Mouse (Mus musculus): Measurements from ENCODE around the gene Irf2.

Irf2 gene

DNA sequence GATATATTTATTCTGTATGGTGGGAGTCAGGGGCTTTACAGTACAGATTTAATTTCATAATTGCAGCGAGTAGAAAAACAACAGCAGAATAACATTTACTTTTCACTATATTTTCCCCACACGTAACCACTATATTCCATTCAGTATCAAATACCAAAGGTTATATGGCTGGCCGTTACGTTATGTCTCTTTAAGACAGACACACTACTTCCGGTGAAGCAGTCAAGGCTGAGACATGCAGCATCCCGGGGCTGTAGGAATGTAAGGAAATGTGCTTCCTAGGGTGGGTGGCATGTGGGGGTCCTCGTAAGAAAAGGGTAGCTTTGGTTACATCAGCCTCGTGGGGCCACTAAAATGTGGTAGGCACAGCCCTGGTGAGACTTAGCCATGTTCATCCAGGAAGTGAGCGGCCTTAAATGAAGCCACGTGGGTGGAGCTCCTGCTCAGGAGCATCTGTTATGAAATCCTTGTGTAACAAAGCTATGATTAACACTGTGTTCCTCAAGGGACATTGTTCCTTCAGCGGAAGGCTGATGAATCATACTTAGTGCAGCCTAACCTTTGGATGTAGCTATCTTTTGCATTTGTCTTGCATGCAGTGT is 71.6 kb downstream of the Irf2 start:
- DNase-seq: no peak

DNA sequence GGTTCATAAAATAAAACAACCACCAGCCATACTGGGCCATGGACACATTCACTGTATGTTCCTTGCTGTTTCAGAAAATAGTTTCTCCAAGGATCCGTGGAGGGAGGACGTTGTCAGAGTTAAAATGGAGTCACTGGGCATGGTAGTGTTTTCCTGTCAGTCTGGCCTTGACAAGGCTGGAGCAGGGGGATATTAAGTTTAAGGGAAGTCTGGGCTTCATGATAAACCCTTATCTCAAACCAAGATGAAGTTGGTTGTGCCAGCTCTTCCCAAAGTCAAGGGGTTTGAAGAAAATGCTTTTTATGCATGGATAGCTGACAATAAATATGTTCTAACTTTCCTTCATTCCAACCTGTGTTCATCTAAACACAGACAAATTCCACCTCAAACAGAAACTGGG is 72.4 kb downstream of the Irf2 start:
- no peak for DNase-seq

DNA sequence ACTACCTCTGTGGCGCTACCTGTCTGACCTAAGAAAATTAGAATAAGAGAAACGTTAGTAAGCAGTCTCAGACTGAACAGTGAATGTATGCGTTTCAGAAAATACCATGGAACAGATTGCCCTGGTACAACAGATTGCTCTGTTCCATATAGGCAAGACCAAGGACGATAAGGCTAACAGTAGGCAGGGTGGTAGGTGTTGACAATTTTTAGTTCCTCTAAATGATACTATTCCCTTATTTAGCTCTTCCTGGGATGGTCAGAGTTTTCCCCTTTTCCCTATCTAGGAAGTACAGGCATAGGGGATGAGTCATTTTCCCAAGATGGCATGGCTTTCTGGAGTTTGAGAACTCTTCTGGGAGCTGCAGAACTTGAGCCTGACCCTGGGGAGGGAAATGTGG is 73.4 kb downstream of the Irf2 start:
- DNase-seq: no peak

DNA sequence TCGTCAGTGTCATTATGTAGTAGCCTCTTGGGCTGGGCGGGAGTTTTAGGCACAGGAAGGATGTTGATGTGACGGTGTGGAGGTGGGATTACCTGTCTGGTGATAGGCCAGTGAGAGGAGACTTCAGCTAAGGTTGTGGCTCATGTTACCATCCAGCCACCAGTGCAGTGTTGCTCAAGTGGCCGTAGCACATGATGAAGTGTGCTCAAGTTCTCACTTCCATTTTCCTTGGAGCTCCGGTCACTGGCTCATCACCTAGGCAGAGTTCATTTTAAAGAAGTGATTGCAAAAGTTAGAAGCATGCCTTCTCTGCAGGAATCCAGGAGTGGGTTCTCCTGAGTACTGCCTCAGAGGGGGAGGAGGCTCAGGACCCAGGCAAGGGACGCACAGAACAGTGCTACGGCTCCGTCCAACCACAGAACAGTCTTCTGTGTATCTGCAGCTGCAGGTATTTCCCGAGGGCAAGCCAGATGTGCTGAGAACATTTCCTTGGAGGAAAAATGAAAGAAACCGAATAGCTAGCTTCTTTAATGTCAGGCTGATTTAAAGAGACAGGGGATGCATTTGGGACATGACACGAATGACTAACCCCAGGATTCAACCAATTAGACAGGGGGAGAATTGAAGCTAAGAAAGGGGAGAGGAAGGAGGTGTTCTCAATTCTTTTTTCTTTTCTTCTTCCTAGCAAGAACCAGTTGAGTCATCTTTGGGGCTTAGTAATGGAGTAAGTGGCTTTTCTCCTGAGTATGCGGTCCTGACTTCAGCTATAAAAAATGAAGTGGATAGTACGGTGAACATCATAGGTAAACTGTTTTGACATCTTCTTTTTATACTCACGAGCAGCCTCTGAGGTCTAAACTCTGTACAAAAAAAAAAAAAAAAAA is 78.8 kb downstream of the Irf2 start:
- no peak for DNase-seq

DNA sequence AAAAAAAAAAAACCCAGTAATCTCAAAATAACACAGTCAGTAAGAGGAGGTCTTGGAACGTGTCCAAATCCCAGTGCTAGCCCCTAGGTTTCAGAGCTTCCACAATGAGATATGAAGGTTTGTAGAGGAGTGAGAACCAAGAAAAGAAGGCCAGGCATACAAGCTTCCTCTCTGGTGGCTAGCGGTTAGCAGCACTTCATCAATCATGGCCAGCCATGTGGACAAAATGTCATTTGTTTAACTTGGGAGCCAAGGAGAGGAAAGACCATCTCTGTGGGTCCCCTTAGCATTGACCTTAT is 79.4 kb downstream of the Irf2 start:
- DNase-seq: peak; percentile 8

DNA sequence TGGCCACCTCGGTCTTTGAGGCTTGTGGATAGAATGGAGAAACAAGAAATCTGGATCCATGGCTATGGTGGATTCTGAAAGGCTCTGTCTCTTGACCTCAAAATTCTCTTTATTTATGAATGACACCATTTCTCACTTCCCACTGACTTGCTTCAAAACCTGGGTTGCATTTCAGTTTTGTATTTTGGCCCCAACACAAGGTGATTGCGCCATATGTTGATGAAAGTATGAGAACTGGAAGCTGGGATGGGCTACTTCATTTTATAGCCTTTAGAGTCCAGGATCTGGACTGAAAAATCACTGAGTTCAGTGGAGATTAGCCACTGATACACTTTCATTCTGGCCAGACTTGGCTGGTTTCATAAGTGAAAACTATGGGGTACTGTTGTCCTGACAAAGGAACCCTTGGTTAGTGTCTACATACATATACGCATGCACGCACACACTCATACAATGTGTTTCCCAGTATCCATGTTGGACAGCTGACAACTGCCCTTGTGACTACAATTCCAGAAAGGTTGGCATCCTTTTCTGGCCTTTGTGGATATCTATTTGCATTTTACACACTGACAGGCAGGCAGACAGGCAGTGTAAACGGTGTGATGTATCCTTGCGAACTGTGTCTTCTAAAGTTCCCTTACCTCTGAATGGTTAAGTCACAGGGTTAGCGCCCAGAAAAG is 89.3 kb downstream of the Irf2 start:
- DNase-seq: no peak

DNA sequence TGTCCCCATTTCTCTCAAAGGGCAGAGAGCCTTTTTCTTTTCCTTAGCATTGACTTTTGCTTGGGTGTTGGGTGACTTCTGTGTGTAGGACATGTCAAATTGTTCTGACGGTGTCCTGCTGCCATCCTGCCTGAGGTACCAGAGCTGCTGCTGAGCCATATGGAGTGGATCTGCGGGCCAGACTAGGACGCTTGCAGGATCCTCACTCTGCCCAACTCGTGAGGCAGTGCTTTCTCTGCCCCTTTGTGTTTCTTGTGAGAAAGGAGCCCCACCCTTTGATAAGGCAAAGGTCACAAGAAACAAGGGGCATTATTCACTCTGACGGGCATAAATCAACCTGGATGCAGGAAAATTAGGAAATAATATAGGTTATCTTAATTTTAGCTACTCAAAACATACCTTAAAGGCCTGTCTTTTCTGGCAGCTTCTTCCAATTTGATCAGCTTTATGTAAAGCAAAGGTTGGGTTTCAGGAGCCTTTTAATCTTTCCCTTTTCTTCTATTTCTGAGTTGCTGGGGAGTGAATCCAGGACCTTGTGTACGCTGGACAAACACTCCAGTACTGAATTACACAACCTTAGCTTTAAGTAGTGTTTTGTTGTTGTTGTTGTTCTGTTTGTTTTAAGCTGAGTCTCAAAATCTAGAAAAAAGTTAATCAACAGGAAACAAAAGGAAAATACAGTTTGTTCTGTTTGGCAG is 90.0 kb downstream of the Irf2 start:
- no peak for DNase-seq

DNA sequence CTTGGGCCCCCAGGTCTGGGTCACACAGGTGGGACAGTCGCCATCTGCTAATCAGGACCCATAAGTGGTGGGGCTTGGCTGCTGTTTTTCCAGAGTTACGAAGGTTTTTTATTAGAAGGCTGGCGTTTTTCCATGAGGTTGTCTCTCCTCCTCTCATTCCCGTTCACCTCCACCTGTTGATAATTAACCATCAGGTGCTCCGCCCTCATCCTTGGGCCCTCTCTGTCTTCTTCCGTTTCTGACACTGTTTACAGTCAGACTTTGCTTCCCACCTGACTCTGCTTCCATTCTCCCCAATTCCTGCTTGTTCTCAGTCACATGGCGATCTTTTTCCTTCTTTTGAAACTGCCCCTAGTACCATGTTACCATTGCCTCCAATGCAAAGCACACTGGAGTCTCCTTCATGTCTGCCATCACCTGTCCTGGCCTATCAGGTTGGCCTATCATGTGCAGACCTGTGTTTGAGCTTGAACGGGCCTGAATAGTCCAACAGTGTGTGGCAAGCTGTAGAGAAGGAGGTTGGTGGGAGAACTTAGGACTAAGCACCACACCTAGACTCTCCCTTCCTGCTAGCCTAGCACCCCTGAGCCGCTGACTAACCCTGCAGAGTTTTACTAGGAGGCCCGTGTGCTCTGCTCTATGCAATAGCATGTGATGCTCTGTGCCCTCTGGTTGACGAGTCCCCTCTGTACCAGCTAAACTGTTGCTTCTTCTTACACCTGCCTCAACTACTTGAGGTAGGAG is 90.8 kb downstream of the Irf2 start:
- no peak for DNase-seq

DNA sequence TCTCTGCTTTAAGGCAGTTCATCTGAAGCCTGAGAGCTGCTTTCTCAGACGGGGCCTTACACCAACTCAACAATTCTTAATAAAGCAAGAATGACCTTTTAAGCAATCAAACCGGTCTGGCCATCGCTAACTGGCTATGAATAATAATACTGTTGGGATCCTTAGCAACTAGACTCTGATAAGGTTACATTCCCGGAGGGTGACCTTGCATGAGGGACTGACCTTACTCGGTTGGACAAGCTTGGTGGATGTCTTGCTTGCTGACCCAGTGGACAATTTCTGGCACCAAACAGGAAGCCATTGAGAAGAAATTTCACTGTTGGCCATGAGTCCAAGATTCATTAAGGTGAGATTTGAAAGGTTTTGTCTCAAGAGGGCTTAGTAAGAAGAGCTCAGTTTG is 92.4 kb downstream of the Irf2 start:
- DNase-seq: no peak

DNA sequence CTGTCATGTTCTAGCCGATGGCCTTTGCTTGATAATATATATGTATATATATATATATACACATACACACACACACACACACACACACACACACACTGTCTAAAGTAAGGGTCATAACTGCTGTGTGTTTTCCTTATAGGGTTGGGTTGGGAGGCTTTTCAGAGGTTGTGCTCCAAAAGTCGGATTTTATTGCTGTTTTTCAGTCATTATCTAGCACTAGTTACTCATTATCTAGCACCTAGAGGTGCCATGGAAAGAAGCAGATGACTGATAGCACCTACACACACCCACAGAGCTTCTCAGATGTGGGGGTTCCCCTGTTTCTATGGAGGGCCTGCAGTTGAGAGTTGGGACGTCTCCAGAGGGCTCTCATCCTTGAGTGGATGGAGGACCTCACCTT is 92.9 kb downstream of the Irf2 start:
- DNase-seq: no peak

DNA sequence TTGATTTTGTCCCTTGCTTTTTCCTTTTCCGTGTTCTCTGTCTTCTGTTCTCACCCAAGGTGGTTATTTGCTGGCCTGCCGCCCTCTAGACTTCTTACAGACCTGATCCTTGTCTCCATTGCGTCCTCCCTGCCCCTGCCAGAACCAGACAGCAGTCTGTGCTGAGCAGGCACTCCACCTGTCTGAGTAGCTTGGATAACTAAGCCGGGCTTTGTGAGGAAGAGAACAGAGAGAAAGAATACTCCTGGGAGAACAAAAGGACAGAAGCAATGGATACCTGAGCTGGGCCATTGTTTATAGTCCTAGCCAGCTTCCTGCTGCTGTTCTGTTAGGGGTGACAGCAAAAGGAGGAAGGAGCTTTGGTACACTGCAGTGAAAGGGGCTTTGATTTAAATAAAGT is 94.2 kb downstream of the Irf2 start:
- DNase-seq: no peak

DNA sequence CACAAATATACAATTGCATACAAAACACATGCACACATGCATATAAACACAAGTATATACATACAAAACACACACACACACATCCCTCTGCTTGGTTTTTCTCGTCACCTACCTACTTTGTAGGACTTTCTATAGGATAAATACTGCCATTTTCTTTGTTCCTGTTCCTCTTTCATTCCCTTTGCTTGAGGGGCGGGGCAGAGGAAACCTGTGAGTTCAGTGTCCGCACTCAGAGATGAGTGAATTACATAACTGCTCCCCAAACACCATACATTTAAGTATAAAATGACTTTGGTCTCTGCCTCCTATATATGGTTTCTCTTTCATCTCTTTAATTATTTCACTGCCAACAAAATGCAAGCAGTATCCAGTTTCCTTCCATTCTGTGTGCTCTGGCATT is 94.9 kb downstream of the Irf2 start:
- DNase-seq: no peak

DNA sequence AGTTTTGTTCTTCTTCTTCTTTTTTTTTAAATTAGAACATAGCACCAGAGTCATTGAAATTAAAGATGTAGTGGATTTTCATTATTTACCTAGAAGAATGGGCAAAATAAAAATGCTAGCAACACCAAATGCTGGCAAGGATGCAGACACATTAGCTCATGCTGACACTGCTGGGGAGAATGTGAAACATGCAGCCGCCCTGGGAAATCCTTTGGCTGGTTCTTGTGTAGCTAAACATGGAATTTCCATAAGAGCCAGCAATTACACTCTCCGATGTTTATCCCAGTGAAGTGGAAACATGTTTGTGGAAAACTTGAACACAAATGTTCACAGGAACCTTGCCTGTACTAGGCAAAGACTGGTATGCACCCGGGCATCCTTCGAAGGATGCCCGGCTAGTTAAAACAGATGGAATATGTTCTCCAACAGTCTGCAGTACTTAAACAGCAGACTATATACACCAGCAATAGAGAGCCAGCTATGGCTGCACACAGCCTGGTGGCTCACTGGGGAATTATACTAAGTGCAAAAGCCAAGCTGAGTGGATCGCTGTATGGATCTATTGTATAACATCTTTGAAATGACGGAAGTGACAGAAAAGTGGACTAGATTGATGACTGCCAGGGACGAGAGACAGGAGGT is 96.6 kb downstream of the Irf2 start:
- DNase-seq: no peak

DNA sequence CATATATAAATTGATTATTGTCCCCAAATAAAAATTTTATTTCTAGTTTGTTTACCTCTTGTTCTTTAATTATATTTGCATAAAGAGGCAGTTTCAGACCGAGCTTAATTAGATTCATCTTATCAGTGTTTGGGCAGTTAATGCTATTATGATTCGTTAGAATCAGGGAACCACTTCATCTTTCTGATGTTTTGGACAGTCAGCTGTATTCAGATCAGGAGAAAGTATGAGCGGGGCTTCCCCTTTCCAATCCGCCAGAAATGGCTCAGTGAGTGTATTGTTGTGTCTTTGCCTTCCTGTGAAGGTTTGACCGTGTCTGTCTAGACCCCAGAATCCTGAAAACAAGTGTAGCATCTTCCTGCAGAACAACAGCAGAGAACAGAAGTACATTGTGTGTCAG is 97.4 kb downstream of the Irf2 start:
- DNase-seq: no peak

DNA sequence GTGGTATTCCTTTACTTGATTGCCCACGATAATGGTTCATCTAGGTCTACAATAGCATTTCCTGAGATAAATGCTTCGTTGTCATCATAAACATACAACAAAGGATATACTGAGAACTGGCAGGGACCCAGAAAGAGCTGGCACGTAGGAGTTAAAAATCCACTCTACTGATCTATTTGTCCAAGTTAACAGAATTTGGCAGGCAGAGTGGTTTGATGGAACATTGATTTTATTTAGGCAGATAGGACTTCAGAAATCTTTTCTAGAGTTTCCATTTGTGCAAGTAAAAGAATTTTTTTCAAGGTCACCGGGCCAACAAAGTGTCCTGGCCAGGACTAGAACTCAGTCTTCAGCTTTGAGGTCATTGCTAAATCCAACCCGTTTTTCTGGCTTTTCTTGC is 98.5 kb downstream of the Irf2 start:
- DNase-seq: no peak

DNA sequence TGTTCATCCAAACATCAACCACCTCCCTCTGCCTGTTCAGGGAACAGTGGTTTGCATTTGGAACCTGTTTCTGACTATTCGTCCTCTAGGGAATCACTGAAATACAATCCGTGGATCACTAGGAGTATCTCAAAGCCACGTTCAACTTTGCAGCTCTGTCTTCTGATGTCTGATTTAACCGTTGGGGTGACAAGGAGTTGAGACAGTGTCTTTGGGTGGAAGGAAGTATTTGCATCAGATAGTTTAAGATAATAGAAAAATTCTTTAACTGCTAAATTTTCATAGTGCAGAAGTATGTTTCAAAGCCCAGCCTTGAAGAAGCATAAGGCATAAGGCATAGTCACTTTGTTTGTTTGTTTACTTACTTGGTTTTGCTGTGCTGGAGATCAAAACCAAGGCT is 100.9 kb downstream of the Irf2 start:
- DNase-seq: no peak

DNA sequence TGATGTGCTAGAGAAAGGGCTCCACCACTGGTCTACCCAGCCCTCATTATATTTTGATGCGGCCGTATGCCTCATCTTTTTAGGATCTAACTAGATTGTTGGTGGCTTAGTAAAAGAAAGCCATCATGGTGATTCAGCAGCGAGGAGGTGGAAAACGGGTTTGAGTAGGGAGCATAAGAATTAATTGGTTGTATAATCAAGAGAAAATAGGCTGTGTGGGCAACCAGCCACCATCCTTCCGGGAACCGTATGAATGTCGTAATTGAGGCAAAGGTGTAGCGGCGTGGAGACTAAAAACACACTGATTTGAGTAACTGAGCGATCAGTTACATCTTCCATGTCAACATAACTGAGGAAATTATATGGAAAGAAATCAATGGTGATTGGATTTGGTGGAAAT is 101.3 kb downstream of the Irf2 start:
- DNase-seq: no peak

DNA sequence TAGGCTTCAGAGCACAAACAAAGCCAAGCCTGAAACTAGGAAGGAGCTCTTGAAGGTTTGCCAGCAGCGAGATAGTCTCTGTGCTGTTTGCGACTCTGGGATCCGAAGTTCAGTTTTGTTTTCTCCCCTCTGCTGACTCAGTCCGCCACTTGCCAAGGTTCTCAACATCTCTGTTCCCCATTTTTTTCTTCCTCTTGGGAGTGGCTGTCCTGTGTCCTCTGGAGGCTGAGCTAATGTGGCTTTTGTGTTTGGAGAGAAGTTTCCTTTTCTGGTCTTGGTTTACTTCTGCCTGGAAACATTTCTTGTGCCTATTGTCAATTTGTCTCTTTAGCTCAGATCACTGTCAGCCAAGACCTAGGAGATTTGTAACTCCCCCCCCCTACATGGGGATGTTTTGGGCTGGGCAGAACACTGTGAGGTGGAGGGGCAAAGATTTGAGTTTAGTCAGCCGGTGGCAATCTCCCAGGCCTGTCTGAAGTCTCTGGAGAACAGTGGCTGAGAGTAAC is 103.2 kb downstream of the Irf2 start:
- DNase-seq: no peak

DNA sequence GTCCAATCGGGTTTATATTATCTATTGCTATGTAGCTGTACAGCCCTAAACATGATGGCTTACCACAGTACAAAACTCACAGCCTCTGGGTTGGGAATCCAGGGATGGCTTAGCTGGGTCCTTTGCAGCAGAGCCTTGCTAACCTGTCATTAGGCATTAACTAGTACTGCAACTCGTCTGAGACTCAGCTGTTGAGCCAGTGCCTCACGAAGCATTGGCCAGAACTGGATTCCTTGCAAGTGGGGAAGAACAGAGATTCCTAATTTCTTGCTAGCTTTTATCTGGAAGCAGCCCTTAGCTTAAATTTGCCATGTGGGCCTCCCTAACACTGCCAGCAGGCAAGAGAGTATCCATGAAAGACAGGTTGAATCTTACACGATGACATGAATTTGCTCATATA is 104.3 kb downstream of the Irf2 start:
- DNase-seq: no peak

DNA sequence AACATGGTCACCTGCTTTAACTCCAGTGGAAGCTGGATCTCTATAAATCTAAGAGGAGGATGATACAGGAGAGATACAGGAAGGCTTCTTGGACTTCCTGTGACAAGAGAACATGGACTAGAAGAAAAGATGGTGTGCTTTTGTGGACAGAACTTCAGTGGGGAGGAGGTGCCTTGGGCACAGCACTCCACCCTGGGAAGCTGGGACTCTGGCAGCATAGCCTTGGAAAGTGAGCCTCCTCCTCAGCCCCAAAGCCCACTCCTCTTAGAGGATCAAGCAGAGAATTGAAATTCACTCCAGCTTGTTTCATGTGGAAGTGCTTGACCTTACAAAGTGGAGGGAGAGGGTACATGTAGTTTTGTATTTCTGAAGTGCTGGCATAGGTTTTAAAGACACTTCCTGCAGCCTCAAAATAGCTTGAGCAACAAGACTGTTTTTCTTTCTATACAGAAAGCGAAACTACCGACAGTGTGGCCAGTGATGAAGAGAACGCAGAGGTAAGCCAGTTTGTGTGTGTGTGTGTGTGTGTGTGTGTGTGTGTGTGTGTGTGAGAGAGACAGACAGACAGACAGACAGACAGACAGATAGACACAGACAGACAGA is 104.9 kb downstream of the Irf2 start:
- no peak for DNase-seq

DNA sequence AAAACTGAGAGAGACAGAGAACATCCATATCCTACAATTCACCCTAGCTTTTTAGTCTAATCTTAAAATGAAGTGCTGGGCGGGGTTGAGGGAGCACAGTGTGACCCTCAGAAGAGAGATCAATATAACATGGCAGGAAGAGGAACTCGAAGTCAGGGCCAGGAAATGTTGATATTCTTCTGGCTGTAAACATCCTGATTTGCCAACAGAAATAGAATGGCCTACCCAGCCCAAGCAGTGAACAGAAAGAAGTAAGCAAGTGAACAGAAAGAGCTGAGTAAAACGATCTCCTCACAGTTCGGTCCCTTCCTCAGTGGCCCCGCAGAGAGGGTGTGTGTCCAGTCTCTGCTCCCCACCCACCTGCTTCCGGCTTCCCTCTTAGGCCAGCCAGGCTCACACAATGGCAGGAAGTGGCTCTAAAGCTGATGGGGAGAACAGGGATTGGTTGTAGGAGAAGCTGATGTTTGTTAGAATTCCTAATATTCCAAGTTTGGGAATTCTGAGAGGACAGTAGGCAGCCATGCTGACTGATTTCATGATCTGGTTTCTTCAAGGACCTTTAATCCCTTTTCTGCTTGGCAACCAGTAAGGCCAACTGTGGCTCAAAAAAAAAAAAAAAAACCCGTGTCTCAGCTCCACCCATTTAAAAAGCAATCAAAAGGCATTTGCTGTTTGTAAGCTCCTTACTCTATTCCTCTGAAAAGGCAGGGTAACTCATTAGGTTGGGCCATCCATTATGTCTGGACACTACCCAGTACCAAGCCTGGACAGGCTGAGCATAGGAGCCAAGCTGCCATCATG is 105.6 kb downstream of the Irf2 start:
- peak; percentile 29 for DNase-seq
